Mouse (Mus musculus): ENCODE data around the gene Tnr. TPM values are rescaled to one million over a fixed set of nuclear protein-coding genes. Genes with fewer than 3 reads are reported as not detected.

The Tnr gene
- polyA plus RNA-seq, 1 experiment from 2014 or later: 7.4 TPM

GRCm38 (mm10) chr1:159745311-159745710 lies 221.7 kb downstream of the Tnr start:
- ATAC-seq: no peak
- no peak overlapping the region for H3K9ac ChIP-seq (replicated peaks; ENCODE audit: low read depth, low read length)
- H3K36me3 ChIP-seq (ENCODE audit: control insufficient read depth, insufficient read depth): no peaks in the 10 kb centered on the region
- H3K4me3 ChIP-seq (replicated peaks; ENCODE audit: low read length): no peak overlapping the region
- H3K4me1 ChIP-seq (replicated peaks; ENCODE audit: control insufficient read depth, insufficient read depth, low read length): peaks cover 8% of the 10 kb centered on the region
- WGBS: 92% methylated on average over 2 of the region's 2 CpGs
- H3K4me2 ChIP-seq (ENCODE audit: low read length): no peak overlapping the region
- no peak overlapping the region for H3K27ac ChIP-seq (ENCODE audit: low read length)
- no peaks in the 10 kb centered on the region for H3K27me3 ChIP-seq (replicated peaks; ENCODE audit: control insufficient read depth, insufficient read depth, low read length)
- no peaks in the 10 kb centered on the region for H3K9me3 ChIP-seq (ENCODE audit: control insufficient read depth, low read length)

- Histone ChIP-seq H3K4me1 (replicated peaks; ENCODE audit: control insufficient read depth, insufficient read depth, low read length) (no peaks in the 10 kb centered on the region), H3K36me3 (ENCODE audit: control insufficient read depth, insufficient read depth) (no peaks in the 10 kb centered on the region), H3K9ac (replicated peaks; ENCODE audit: low read depth, low read length) (no peak overlapping the region), H3K27ac (ENCODE audit: low read length) (no peak overlapping the region), H3K9me3 (ENCODE audit: control insufficient read depth, low read length) (no peaks in the 10 kb centered on the region), H3K4me2 (ENCODE audit: low read length) (no peak overlapping the region), H3K4me3 (replicated peaks; ENCODE audit: low read length) (no peak overlapping the region), H3K27me3 (replicated peaks; ENCODE audit: control insufficient read depth, insufficient read depth, low read length) (no peaks in the 10 kb centered on the region)
- ATAC-seq: no peak
- WGBS: 81% methylated on average over 7 of the region's 7 CpGs
Observed at GRCm38 (mm10) chr1:159747969-159748368, 224.4 kb downstream of the Tnr start.

GRCm38 (mm10) chr1:159750411-159750810 lies 226.8 kb downstream of the Tnr start:
- Histone ChIP-seq H3K27me3 (replicated peaks; ENCODE audit: control insufficient read depth, insufficient read depth, low read length) (no peaks in the 10 kb centered on the region), H3K9ac (replicated peaks; ENCODE audit: low read depth, low read length) (no peak overlapping the region), H3K36me3 (ENCODE audit: control insufficient read depth, insufficient read depth) (no peaks in the 10 kb centered on the region), H3K27ac (ENCODE audit: low read length) (no peak overlapping the region), H3K4me1 (replicated peaks; ENCODE audit: control insufficient read depth, insufficient read depth, low read length) (no peaks in the 10 kb centered on the region), H3K4me3 (replicated peaks; ENCODE audit: low read length) (no peak overlapping the region), H3K4me2 (ENCODE audit: low read length) (no peak overlapping the region), H3K9me3 (ENCODE audit: control insufficient read depth, low read length) (no peaks in the 10 kb centered on the region)
- WGBS: 61% methylated on average over 5 of the region's 5 CpGs
- 0 out of 2 replicates have a peak, but pooled peaks have one; percentile 52 for ATAC-seq

- Histone ChIP-seq H3K9me3 (ENCODE audit: control insufficient read depth, low read length) (no peaks in the 10 kb centered on the region), H3K27ac (ENCODE audit: low read length) (no peak overlapping the region), H3K4me2 (ENCODE audit: low read length) (no peak overlapping the region), H3K27me3 (replicated peaks; ENCODE audit: control insufficient read depth, insufficient read depth, low read length) (no peaks in the 10 kb centered on the region), H3K4me3 (replicated peaks; ENCODE audit: low read length) (no peak overlapping the region), H3K36me3 (ENCODE audit: control insufficient read depth, insufficient read depth) (no peaks in the 10 kb centered on the region), H3K9ac (replicated peaks; ENCODE audit: low read depth, low read length) (no peak overlapping the region), H3K4me1 (replicated peaks; ENCODE audit: control insufficient read depth, insufficient read depth, low read length) (no peaks in the 10 kb centered on the region)
- WGBS: 22% methylated on average over 6 of the region's 6 CpGs
- ATAC-seq: no peak
Observed at GRCm38 (mm10) chr1:159750876-159751275, 227.3 kb downstream of the Tnr start.

- H3K4me3 ChIP-seq (replicated peaks; ENCODE audit: low read length): no peak overlapping the region
- no peaks in the 10 kb centered on the region for H3K27me3 ChIP-seq (replicated peaks; ENCODE audit: control insufficient read depth, insufficient read depth, low read length)
- peaks cover 10% of the 10 kb centered on the region; the same call in 1 of the 2 replicates for H3K4me1 ChIP-seq (replicated peaks; ENCODE audit: control insufficient read depth, insufficient read depth, low read length)
- H3K27ac ChIP-seq (ENCODE audit: low read length): no peak overlapping the region
- H3K4me2 ChIP-seq (ENCODE audit: low read length): no peak overlapping the region
- no peak overlapping the region for H3K9ac ChIP-seq (replicated peaks; ENCODE audit: low read depth, low read length)
- H3K9me3 ChIP-seq (ENCODE audit: control insufficient read depth, low read length): no peaks in the 10 kb centered on the region
- peak; percentile 92 for ATAC-seq
- no peaks in the 10 kb centered on the region for H3K36me3 ChIP-seq (ENCODE audit: control insufficient read depth, insufficient read depth)
Observed at GRCm38 (mm10) chr1:159760970-159761369, 237.4 kb downstream of the Tnr start.

- ATAC-seq: peak; percentile 29; the same call in 1 of the 2 replicates
- WGBS: 9% methylated on average over 2 of the region's 2 CpGs
- H3K4me2 ChIP-seq (ENCODE audit: low read length): no peak overlapping the region
- no peak overlapping the region for H3K9ac ChIP-seq (replicated peaks; ENCODE audit: low read depth, low read length)
- no peaks in the 10 kb centered on the region for H3K9me3 ChIP-seq (ENCODE audit: control insufficient read depth, low read length)
- H3K36me3 ChIP-seq (ENCODE audit: control insufficient read depth, insufficient read depth): no peaks in the 10 kb centered on the region
- H3K27ac ChIP-seq (ENCODE audit: low read length): no peak overlapping the region
- peaks cover 10% of the 10 kb centered on the region; the same call in 1 of the 2 replicates for H3K4me1 ChIP-seq (replicated peaks; ENCODE audit: control insufficient read depth, insufficient read depth, low read length)
- H3K27me3 ChIP-seq (replicated peaks; ENCODE audit: control insufficient read depth, insufficient read depth, low read length): no peaks in the 10 kb centered on the region
- H3K4me3 ChIP-seq (replicated peaks; ENCODE audit: low read length): no peak overlapping the region
Observed at GRCm38 (mm10) chr1:159763901-159764300, 240.3 kb downstream of the Tnr start.

- no peak overlapping the region for H3K27ac ChIP-seq (ENCODE audit: low read length)
- no peaks in the 10 kb centered on the region for H3K9me3 ChIP-seq (ENCODE audit: control insufficient read depth, low read length)
- ATAC-seq: no peak
- 60% methylated on average over 2 of the region's 2 CpGs for WGBS
- no peaks in the 10 kb centered on the region for H3K36me3 ChIP-seq (ENCODE audit: control insufficient read depth, insufficient read depth)
- H3K4me3 ChIP-seq (replicated peaks; ENCODE audit: low read length): no peak overlapping the region
- H3K27me3 ChIP-seq (replicated peaks; ENCODE audit: control insufficient read depth, insufficient read depth, low read length): no peaks in the 10 kb centered on the region
- no peak overlapping the region for H3K9ac ChIP-seq (replicated peaks; ENCODE audit: low read depth, low read length)
- no peak overlapping the region for H3K4me2 ChIP-seq (ENCODE audit: low read length)
- peaks cover 10% of the 10 kb centered on the region; the same call in 1 of the 2 replicates for H3K4me1 ChIP-seq (replicated peaks; ENCODE audit: control insufficient read depth, insufficient read depth, low read length)
Observed at GRCm38 (mm10) chr1:159764897-159765296, 241.3 kb downstream of the Tnr start.

- no peaks in the 10 kb centered on the region for H3K36me3 ChIP-seq (ENCODE audit: control insufficient read depth, insufficient read depth)
- no peaks in the 10 kb centered on the region for H3K9me3 ChIP-seq (ENCODE audit: control insufficient read depth, low read length)
- H3K27ac ChIP-seq (ENCODE audit: low read length): no peak overlapping the region
- 68% methylated on average over 6 of the region's 6 CpGs for WGBS
- H3K4me2 ChIP-seq (ENCODE audit: low read length): no peak overlapping the region
- H3K27me3 ChIP-seq (replicated peaks; ENCODE audit: control insufficient read depth, insufficient read depth, low read length): no peaks in the 10 kb centered on the region
- H3K4me3 ChIP-seq (replicated peaks; ENCODE audit: low read length): no peak overlapping the region
- ATAC-seq: no peak
- H3K4me1 ChIP-seq (replicated peaks; ENCODE audit: control insufficient read depth, insufficient read depth, low read length): no peaks in the 10 kb centered on the region
- H3K9ac ChIP-seq (replicated peaks; ENCODE audit: low read depth, low read length): no peak overlapping the region
Observed at GRCm38 (mm10) chr1:159769948-159770347, 246.4 kb downstream of the Tnr start.

- no peak for ATAC-seq
- Histone ChIP-seq H3K9me3 (ENCODE audit: control insufficient read depth, low read length) (no peaks in the 10 kb centered on the region), H3K36me3 (ENCODE audit: control insufficient read depth, insufficient read depth) (no peaks in the 10 kb centered on the region), H3K4me1 (replicated peaks; ENCODE audit: control insufficient read depth, insufficient read depth, low read length) (peaks cover 8% of the 10 kb centered on the region; the same call in 1 of the 2 replicates), H3K27ac (ENCODE audit: low read length) (no peak overlapping the region), H3K4me3 (replicated peaks; ENCODE audit: low read length) (no peak overlapping the region), H3K4me2 (ENCODE audit: low read length) (no peak overlapping the region), H3K9ac (replicated peaks; ENCODE audit: low read depth, low read length) (no peak overlapping the region), H3K27me3 (replicated peaks; ENCODE audit: control insufficient read depth, insufficient read depth, low read length) (no peaks in the 10 kb centered on the region)
- WGBS: 73% methylated on average over 12 of the region's 12 CpGs
Observed at GRCm38 (mm10) chr1:159773671-159774070, 250.1 kb downstream of the Tnr start.

- H3K4me1 ChIP-seq (replicated peaks; ENCODE audit: control insufficient read depth, insufficient read depth, low read length): peaks cover 8% of the 10 kb centered on the region; the same call in 1 of the 2 replicates
- H3K4me3 ChIP-seq (replicated peaks; ENCODE audit: low read length): no peak overlapping the region
- H3K9me3 ChIP-seq (ENCODE audit: control insufficient read depth, low read length): no peaks in the 10 kb centered on the region
- ATAC-seq: no peak
- H3K27ac ChIP-seq (ENCODE audit: low read length): no peak overlapping the region
- H3K4me2 ChIP-seq (ENCODE audit: low read length): no peak overlapping the region
- WGBS: 70% methylated on average over 3 of the region's 3 CpGs
- no peaks in the 10 kb centered on the region for H3K27me3 ChIP-seq (replicated peaks; ENCODE audit: control insufficient read depth, insufficient read depth, low read length)
- H3K9ac ChIP-seq (replicated peaks; ENCODE audit: low read depth, low read length): no peak overlapping the region
- no peaks in the 10 kb centered on the region for H3K36me3 ChIP-seq (ENCODE audit: control insufficient read depth, insufficient read depth)
Observed at GRCm38 (mm10) chr1:159775168-159775567, 251.6 kb downstream of the Tnr start.
